Mouse (Mus musculus) liver, embryonic 15.5 days (tissue): ENCODE measurements around the gene Uso1. TPM values are rescaled to one million over a fixed set of nuclear protein-coding genes. Genes with fewer than 3 reads are reported as not detected.
"Not testable (repeated sequence)": the region's sequence is repeated elsewhere in the genome, so short reads cannot be mapped to it uniquely, and the experiment has no call there.

Experiments used
- ATAC-seq: fragments of 200-750 bp; cut with Nextera tagmentation; 2 replicates; pipeline ENCODE4 v1.8.0; 2017; ENCODE audit warnings: moderate number of reproducible peaks, mild to moderate bottlenecking, moderate library complexity; ENCODE audit not compliant: insufficient read depth
- H3K27ac ChIP-seq: fragments of 300-500 bp; sonication (generic); replicated peaks from 2 replicates; pipeline ENCODE4 v1.5.1; 2015; ENCODE audit warnings: mild to moderate bottlenecking, inconsistent platforms
- H3K27me3 ChIP-seq: fragments of 300-500 bp; sonication (generic); 2 replicates; pipeline ENCODE4 v1.6.1; 2015; ENCODE audit warnings: mild to moderate bottlenecking, inconsistent platforms
- H3K36me3 ChIP-seq: fragments of 300-500 bp; sonication (generic); replicated peaks from 2 replicates; pipeline ENCODE4 v1.6.1; 2015; ENCODE audit warnings: moderate library complexity, mild to moderate bottlenecking, inconsistent platforms
- H3K4me1 ChIP-seq: fragments of 300-500 bp; sonication (generic); replicated peaks from 2 replicates; pipeline ENCODE4 v1.6.1; 2015; ENCODE audit warnings: inconsistent platforms
- H3K4me2 ChIP-seq: fragments of 300-500 bp; sonication (generic); 2 replicates; pipeline ENCODE4 v1.6.1; 2015; ENCODE audit warnings: moderate library complexity, mild to moderate bottlenecking, inconsistent platforms
- H3K4me3 ChIP-seq: fragments of 300-500 bp; sonication (generic); replicated peaks from 2 replicates; pipeline ENCODE4 v1.5.1; 2015; ENCODE audit warnings: mild to moderate bottlenecking, inconsistent platforms
- H3K9ac ChIP-seq: fragments of 300-500 bp; sonication (generic); 2 replicates; pipeline ENCODE4 v1.6.1; 2015; ENCODE audit warnings: moderate library complexity, mild to moderate bottlenecking, inconsistent platforms
- H3K9me3 ChIP-seq: fragments of 300-500 bp; sonication (generic); replicated peaks from 2 replicates; pipeline ENCODE4 v1.6.1; 2016; ENCODE audit warnings: inconsistent platforms
- WGBS: fragments of 180-500 bp; shearing (Covaris S2); methylation state at CpG from one replicate; pipeline ENCODE4 v1.1.7; 2015; ENCODE audit warnings: mixed read lengths; ENCODE audit not compliant: insufficient replicate concordance; 5-methylcytosine and 5-hydroxymethylcytosine counted together
- polyA plus RNA-seq: library from polyadenylated mRNA; unstranded; fragments of >200 nt; fragmentation: Nextera tagmentation; extraction: Ambion mirVana; gene quantifications from 2 replicates; pipeline ENCODE4 v1.2.1, GENCODE M21; 2015

Uso1 gene
- polyA plus RNA-seq, 1 experiment from 2014 or later = 20.2 TPM

DNA sequence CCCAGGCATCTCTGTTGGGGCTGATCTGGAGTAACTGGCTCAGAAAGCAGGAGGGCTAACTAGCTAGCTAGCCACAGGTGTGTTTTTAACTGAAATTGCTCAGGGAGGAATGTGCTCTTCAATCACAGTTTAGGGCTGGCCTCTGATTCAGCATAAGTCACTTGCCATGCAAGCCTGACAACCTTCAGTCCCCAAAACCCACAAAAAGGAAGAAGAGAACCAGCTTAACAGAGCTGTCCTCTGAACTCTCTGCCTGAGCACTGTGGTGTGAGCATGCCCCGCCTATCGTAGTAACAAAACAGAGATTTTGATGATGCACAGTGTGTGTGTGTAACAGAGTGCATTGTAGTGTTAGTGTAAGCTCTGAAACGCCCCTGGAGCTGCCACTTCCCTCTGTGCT is 4.7 kb downstream of the Uso1 start:
- H3K4me2 ChIP-seq = no peak overlapping the region
- no peak overlapping the region for H3K9ac ChIP-seq
- H3K4me3 ChIP-seq = no peak overlapping the region
- H3K36me3 ChIP-seq = no peaks in the 10 kb centered on the region
- H3K27me3 ChIP-seq = no peaks in the 10 kb centered on the region
- WGBS = 74% methylated on average over 3 of the region's 3 CpGs
- no peak for ATAC-seq
- H3K4me1 ChIP-seq = peaks cover 47% of the 10 kb centered on the region
- H3K27ac ChIP-seq = no peak overlapping the region
- H3K9me3 ChIP-seq = no peaks in the 10 kb centered on the region

DNA sequence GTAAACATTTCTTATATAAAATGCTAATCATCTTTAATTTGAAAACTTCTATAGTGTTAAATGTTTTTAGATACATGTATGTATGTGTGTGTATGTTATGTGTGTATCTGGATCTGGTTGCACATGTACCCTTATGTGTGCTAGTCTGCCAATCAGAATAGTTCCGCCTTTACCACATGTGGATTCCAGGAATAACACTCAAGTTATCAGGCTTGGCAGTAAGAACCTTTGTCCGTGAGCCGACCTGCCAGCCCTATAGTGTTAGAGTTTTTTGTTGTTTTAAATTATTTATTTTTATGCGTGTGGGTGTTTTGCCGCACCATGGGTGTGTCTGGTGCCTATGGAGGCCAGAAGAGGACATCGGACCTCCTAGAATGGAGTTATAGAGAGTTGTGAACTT is 5.9 kb downstream of the Uso1 start:
- no peak overlapping the region for H3K4me2 ChIP-seq
- no peak overlapping the region for H3K4me3 ChIP-seq
- 81% methylated on average over 6 of the region's 6 CpGs for WGBS
- no peaks in the 10 kb centered on the region for H3K27me3 ChIP-seq
- H3K9me3 ChIP-seq = no peaks in the 10 kb centered on the region
- no peak overlapping the region for H3K27ac ChIP-seq
- ATAC-seq = no peak
- peaks cover 46% of the 10 kb centered on the region for H3K4me1 ChIP-seq
- H3K36me3 ChIP-seq = no peaks in the 10 kb centered on the region
- H3K9ac ChIP-seq = no peak overlapping the region

DNA sequence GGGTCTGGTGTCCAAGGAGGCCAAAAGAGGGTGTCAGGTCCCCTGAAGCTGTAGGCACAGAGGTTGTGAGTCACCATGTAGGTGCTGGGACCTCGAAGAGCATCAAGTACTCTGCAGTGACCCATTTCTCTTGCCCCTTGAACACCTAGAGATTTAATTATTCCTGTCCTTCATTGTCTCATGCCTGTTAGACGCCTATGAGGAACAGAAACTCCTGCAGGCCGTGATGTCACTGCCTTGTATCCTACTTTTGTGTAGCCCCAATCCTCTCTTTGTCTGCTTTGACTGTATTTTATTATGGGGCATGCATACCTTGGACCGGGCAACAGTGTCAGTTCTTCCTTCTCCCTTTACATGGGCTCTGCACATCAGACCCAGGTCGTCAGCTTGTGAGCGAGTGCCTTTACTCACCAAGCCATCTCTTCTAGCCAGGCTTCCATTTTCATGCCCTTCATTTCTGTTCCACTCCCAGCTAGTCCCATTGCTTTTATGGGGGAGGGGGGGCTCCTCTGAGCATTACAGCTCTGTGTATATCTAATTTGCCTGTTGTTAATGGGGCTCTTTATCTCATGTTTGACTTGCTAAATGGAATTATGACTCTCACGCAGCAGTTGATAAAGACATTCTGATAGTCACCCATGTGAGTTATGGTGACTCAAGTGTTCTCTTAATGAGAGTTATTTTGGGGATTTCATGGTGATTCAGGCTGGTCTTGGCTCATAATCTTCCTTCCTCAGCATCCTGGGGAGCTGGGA is 7.4 kb downstream of the Uso1 start:
- no peak overlapping the region for H3K4me3 ChIP-seq
- H3K27me3 ChIP-seq = no peaks in the 10 kb centered on the region
- ATAC-seq = no peak
- WGBS = 69% methylated on average over 7 of the region's 7 CpGs
- no peaks in the 10 kb centered on the region for H3K9me3 ChIP-seq
- peak overlapping the region; percentile 24; the same call in 1 of the 2 replicates for H3K27ac ChIP-seq
- H3K4me1 ChIP-seq = peaks cover 48% of the 10 kb centered on the region
- no peak overlapping the region for H3K4me2 ChIP-seq
- H3K9ac ChIP-seq = no peak overlapping the region
- H3K36me3 ChIP-seq = no peaks in the 10 kb centered on the region

DNA sequence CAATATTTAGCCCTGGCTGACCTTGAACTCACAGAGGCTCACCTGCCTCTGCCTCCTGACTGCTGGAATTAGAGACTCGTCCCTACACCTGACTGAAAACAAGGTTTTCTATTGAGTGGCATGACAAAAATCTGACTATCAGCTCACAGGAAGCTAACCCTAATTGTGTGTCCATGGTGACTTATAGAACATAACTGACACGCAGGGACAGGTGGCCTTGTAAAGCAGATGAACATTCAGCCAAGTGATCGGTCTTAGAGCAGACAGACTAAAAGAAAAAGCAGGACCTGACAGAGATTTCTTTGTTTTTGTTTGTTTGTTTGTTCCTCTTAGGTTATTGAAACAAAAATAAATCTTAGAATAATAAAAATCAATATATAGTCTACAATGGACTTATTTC is 10.5 kb downstream of the Uso1 start:
- peaks cover 40% of the 10 kb centered on the region for H3K4me1 ChIP-seq
- H3K27ac ChIP-seq = no peak overlapping the region
- whole genome bisulfite sequencing = 77% methylated on average over 3 of the region's 3 CpGs
- H3K9me3 ChIP-seq = no peaks in the 10 kb centered on the region
- ATAC-seq = no peak
- H3K27me3 ChIP-seq = no peaks in the 10 kb centered on the region
- H3K36me3 ChIP-seq = peaks cover 9% of the 10 kb centered on the region; the same call in 1 of the 2 replicates
- no peak overlapping the region for H3K4me3 ChIP-seq
- H3K9ac ChIP-seq = no peak overlapping the region
- H3K4me2 ChIP-seq = no peak overlapping the region

DNA sequence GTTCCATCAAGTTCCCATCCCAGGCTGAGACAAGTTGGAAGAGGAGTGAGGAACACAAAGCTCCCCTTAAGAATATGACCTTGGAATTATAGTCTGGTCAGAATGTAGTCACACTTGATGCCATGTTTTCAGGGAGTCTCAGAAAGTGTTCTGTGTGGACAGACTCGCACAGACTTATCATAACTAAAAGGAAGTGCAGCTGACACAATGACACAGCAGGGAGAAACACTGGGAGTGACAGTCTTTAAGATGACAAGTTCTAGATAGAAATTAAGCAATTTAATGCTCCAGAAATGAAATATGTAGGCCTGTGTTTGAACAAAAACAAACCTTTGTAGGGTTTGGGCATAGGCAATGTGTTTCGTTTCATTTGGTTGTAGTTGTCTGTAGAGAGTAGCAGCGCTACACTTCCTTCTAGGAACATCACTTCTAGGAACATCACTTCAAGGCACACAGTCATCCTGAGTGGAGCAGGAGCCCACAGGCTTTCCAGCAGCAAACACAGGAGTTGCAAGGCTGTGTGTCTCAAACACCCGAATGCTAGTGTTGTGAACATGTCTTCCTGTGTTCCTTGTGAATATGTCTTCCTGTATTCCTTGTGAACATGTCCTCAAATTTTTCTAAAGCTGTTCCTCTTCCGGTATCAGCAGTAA is 11.7 kb downstream of the Uso1 start:
- WGBS = 47% methylated on average over 5 of the region's 5 CpGs
- Histone ChIP-seq H3K27ac (peak overlapping the region; percentile 56), H3K27me3 (no peaks in the 10 kb centered on the region), H3K4me1 (peaks cover 34% of the 10 kb centered on the region), H3K9me3 (no peaks in the 10 kb centered on the region), H3K36me3 (peaks cover 18% of the 10 kb centered on the region; the same call in 1 of the 2 replicates), H3K9ac (no peak overlapping the region), H3K4me2 (peak overlapping the region; percentile 13; the same call in 1 of the 2 replicates), H3K4me3 (no peak overlapping the region)
- peak; percentile 77 for ATAC-seq

DNA sequence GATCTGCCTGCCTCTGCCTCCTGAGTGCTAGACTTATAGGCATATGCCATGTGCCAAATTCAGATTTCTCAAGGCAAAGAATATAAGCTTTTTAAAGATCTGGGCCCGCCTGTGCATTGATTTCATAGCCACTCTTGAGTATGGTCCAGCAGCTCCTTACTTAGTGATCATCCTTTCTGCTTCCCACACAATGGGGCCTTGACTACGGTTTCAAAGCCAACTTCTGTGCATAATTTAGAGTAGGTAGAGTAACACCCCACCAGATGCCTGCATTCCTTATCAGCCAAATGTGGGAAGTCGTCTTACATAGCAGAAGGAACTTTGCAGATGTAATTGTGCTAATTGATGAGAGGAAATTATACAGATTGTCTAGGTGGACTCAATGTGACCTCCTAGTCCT is 17.1 kb downstream of the Uso1 start:
- Histone ChIP-seq H3K9ac (no peak overlapping the region), H3K4me3 (no peak overlapping the region), H3K9me3 (no peaks in the 10 kb centered on the region), H3K27me3 (no peaks in the 10 kb centered on the region), H3K4me2 (no peak overlapping the region), H3K4me1 (peaks cover 4% of the 10 kb centered on the region), H3K36me3 (peaks cover 21% of the 10 kb centered on the region; the same call in 1 of the 2 replicates), H3K27ac (0 out of 2 replicates have a peak overlapping the region, but pooled peaks have one; percentile 21)
- 54% methylated on average over 3 of the region's 3 CpGs for WGBS
- ATAC-seq = no peak

DNA sequence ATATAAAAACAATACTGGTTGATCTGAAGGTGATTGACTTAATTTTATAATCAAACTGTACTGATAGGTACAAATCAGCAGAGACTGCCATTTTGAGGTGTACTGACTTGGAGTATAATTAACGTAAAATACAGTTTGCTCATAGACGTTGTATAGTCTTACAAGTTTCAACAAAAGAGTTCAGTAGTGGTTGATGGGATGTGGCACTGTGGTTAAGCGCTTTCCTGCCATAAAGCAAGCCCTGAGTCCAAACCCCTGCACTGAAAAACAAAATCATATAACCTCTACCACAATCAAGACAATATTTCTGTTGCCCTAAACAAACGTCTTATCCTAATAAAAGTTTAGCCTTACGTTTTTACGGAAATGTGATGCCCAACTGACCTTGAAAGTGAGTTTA is 28.2 kb downstream of the Uso1 start:
- H3K27me3 ChIP-seq = no peaks in the 10 kb centered on the region
- no peak overlapping the region for H3K4me3 ChIP-seq
- H3K9me3 ChIP-seq = no peaks in the 10 kb centered on the region
- H3K4me1 ChIP-seq = 0 out of 2 replicates have a peak, but pooled peaks cover 3% of the 10 kb centered on the region
- ATAC-seq = no peak
- peaks cover 43% of the 10 kb centered on the region for H3K36me3 ChIP-seq
- H3K9ac ChIP-seq = no peak overlapping the region
- H3K27ac ChIP-seq = no peak overlapping the region
- H3K4me2 ChIP-seq = no peak overlapping the region
- 72% methylated on average over 6 of the region's 6 CpGs for WGBS

DNA sequence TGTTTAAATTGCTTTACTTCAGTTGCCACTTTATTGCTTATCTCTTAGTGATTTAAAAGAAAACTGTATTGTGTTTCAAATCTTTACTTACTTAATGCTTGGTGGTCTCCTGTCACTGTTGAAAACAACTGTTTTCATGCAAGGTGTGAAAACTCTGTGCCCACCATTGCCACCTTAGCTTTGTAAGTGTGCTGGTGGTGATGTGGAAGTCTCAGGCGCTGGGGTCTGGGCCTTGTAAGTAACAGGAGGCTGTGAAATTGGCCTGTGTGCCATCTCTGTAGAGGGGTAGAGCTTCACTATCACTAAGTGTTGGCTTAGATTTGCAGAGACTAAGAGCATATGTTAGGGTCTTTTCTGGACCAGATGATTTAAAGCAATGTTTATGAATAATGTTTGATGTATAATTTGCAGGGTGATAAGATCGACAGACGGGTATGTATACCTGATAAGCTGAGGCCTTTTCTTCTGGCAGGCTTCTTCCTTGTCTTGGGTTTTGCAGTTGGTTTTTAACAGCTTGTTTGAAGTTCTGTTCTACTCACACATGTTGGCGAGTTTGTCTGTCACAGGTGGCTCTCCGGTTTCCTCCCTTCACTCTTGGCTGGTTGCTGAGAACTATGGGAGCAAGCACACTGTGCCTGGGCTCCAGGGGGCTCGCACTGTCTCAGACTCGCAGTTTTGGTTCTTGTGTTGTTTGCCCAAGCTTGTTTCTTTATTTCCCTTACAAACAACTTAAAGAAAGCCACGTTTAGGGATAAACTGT is 45.5 kb downstream of the Uso1 start:
- Histone ChIP-seq H3K4me3 (no peak overlapping the region), H3K36me3 (peaks cover 75% of the 10 kb centered on the region), H3K27ac (no peak overlapping the region), H3K9me3 (no peaks in the 10 kb centered on the region), H3K4me2 (no peak overlapping the region), H3K9ac (no peak overlapping the region), H3K27me3 (no peaks in the 10 kb centered on the region), H3K4me1 (no peaks in the 10 kb centered on the region)
- WGBS = 76% methylated on average over 8 of the region's 8 CpGs
- no peak for ATAC-seq

DNA sequence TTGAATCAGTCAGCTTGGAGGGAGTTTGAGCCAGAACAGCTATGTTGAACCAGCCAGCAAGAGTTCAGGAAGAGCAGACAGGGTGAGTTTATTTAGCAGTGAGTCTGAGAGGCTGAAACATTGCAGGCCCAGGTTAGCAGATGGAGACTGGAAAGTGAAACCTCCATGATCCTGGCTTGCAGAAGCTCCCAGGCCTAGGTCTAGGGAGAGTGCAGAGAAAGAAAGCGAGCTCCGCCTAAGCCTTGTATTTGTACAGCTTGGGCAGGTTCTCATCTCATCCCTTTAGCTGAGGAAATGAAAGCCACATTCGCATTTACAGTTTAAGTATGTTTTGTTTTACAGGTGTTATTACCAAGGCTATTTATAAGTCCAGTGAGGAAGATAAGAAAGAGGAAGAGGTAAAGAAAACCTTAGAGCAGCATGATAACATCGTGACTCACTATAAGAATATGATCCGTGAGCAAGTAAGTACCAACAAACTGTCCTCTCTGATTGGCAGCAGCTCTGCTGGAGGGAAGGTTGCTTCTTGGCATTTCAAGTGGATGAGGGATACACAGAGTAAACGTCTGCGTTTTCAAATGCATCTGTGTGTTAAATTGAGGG is 51.2 kb downstream of the Uso1 start:
- Histone ChIP-seq H3K36me3 (peaks cover 76% of the 10 kb centered on the region), H3K27me3 (no peaks in the 10 kb centered on the region), H3K4me3 (no peak overlapping the region), H3K4me2 (no peak overlapping the region), H3K9me3 (no peaks in the 10 kb centered on the region), H3K9ac (no peak overlapping the region), H3K27ac (no peak overlapping the region), H3K4me1 (no peaks in the 10 kb centered on the region)
- 82% methylated on average over 7 of the region's 7 CpGs for WGBS
- ATAC-seq = no peak

DNA sequence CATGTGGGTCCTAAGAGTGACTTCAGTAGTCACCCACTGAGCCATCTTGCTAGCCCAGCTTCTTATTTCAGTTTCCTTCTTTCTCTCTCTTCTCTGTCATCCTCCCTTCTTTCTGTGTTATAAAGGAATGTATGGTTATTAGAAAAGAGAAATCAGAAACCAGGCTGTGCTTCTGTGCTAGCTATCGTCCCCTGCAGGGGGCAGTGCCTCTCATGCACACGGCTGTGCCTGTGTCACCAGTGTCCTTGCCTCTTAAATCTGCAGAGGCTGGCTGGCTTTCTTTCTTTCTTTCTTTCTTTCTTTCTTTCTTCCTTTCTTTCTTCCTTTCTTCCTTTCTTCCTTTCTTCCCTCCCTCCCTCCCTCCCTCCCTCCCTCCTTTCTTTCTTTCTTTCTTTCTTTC is 58.0 kb downstream of the Uso1 start:
- H3K9me3 ChIP-seq, ATAC-seq, H3K4me1 ChIP-seq, H3K9ac ChIP-seq, H3K27ac ChIP-seq, H3K4me2 ChIP-seq, H3K27me3 ChIP-seq, H3K4me3 ChIP-seq: not testable (repeated sequence)
- WGBS = 65% methylated on average over 2 of the region's 2 CpGs
- H3K36me3 ChIP-seq = peaks cover 85% of the 10 kb centered on the region
